Mouse (Mus musculus) bone marrow macrophage, adult 2 months (primary cell): ENCODE data around the gene Adamts7.

ENCODE experiments used
- CTCF ChIP-seq: IDR thresholded peaks from 2 replicates; pipeline ENCODE4 v1.5.1; 2012; ENCODE audit warnings: low read depth, mild to moderate bottlenecking, low read length, moderate library complexity
- POLR2A ChIP-seq: IDR thresholded peaks from 2 replicates; pipeline ENCODE4 v1.6.1; 2012; ENCODE audit warnings: mild to moderate bottlenecking, low read depth, low read length, borderline replicate concordance

- TF ChIP-seq POLR2A: no peak
- peak; percentile 26; the same call in 1 of the 2 replicates for TF ChIP-seq CTCF
These were observed 485 bp upstream of the Adamts7 start for GRCm38 (mm10) chr9:90162243-90162925.
